Mouse (Mus musculus): Measurements from ENCODE around the gene Sdf2l1. TPM values are rescaled to one million over a fixed set of nuclear protein-coding genes. Genes with fewer than 3 reads are reported as not detected.

Sdf2l1 gene
- polyA plus RNA-seq, 1 experiment: 17.3 TPM

GRCm38 (mm10) chr16:17127292-17127691 is 4.9 kb downstream of the Sdf2l1 start:
- Histone ChIP-seq H3K27me3 (ENCODE audit: control insufficient read depth, insufficient read depth, insufficient read length) (no peaks in the 10 kb centered on the region), H3K4me2 (ENCODE audit: low read depth) (no peak overlapping the region), H3K36me3 (ENCODE audit: control insufficient read depth, insufficient read depth) (no peaks in the 10 kb centered on the region), H3ac (ENCODE audit: control insufficient read depth, insufficient read length) (no peak overlapping the region), H3K4me3 (no peak overlapping the region), H3K79me2 (ENCODE audit: control insufficient read depth, insufficient read depth) (no peaks in the 10 kb centered on the region)
- TF ChIP-seq TCF12 (IDR thresholded peaks at IDR 0.05; ENCODE audit: insufficient read depth, poor library complexity, severe bottlenecking): no peak
- no peak for TF ChIP-seq MYOG (IDR thresholded peaks at IDR 0.05; ENCODE audit: control insufficient read depth in 1 of 3, insufficient read depth in 1 of 3, insufficient read length in 2 of 3, low read depth in 2 of 3)
- TF ChIP-seq POLR2AphosphoS2 (IDR thresholded peaks at IDR 0.05; ENCODE audit: insufficient read length, low read depth): no peak
- no peak for TF ChIP-seq E2F4 (IDR thresholded peaks at IDR 0.05; ENCODE audit: insufficient read depth)
- no peak for TF ChIP-seq MAX (IDR thresholded peaks at IDR 0.05; ENCODE audit: low read depth)

DNA sequence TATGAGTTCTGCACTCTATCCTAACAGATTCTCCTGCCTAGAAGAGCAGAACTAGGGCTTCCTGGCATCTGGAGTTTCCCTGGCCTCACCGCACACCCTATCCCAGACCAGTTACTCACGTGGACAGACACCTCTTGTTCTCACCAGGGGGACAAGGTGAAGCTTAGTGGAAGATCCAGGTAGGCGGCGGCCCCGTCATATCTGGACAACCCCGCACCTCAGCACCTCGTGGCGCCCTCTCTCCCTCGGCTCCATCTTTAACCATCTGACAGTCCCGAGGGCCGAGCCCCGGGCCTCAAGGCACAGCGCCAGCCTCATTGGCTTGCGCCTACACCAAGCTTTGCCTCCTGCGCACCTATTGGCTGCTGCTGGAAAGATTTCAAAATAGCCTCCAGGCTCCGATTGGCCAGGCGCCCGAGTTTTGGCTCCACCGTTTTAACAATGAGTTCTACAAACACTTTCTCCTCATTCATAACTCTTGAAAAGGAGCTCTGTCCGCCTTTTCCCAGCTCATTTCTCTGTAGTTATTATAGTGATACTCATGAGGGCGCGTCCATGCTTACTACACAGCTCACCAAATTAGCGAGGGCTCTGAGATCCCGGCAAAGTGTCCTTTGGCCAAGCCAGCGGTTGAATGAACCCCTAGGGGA is 7.2 kb downstream of the Sdf2l1 start, which contains the start of gene 2610318N02Rik:
2610318N02Rik (minus strand) TSS at position 297 of the 650 bp plus-strand sequence.
- Histone ChIP-seq H3K4me2 (ENCODE audit: low read depth) (peak within 1 kb of the TSS; percentile 83), H3K36me3 (ENCODE audit: control insufficient read depth, insufficient read depth) (no peaks in the 10 kb centered on the region), H3ac (ENCODE audit: control insufficient read depth, insufficient read length) (no peak within 1 kb of the TSS), H3K4me3 (peak within 1 kb of the TSS; percentile 56), H3K79me2 (ENCODE audit: control insufficient read depth, insufficient read depth) (no peaks in the 10 kb centered on the region), H3K27me3 (ENCODE audit: control insufficient read depth, insufficient read depth, insufficient read length) (no peaks in the 10 kb centered on the region)
- TF ChIP-seq MYOD1 (IDR thresholded peaks at IDR 0.05; ENCODE audit: control insufficient read depth in 1 of 3, insufficient read length in 2 of 3, low read depth in 2 of 3): no peak
- no peak for TF ChIP-seq TCF12 (IDR thresholded peaks at IDR 0.05; ENCODE audit: insufficient read depth, poor library complexity, severe bottlenecking)
- TF ChIP-seq USF1 (IDR thresholded peaks at IDR 0.05; ENCODE audit: low read depth): no peak
- no peak for TF ChIP-seq SRF (IDR thresholded peaks at IDR 0.05; ENCODE audit: control insufficient read depth, insufficient read length, low read depth)
- peak; percentile 29 for TF ChIP-seq MAX (IDR thresholded peaks at IDR 0.05; ENCODE audit: low read depth)
- no peak for TF ChIP-seq MYOG (IDR thresholded peaks at IDR 0.05; ENCODE audit: control insufficient read depth in 1 of 3, insufficient read depth in 1 of 3, insufficient read length in 2 of 3, low read depth in 2 of 3)
- TF ChIP-seq POLR2A (IDR thresholded peaks at IDR 0.05; ENCODE audit: insufficient read length, low read depth): peak; percentile 78
- TF ChIP-seq E2F4 (IDR thresholded peaks at IDR 0.05; ENCODE audit: insufficient read depth): peak; percentile 42
- TF ChIP-seq TCF3 (IDR thresholded peaks at IDR 0.05; ENCODE audit: insufficient read length, low read depth): no peak
- TF ChIP-seq REST (IDR thresholded peaks at IDR 0.05; ENCODE audit: insufficient read depth, insufficient read length): no peak
- no peak for TF ChIP-seq CEBPB (IDR thresholded peaks at IDR 0.05; ENCODE audit: insufficient read depth, poor library complexity, severe bottlenecking)
- TF ChIP-seq POLR2AphosphoS2 (IDR thresholded peaks at IDR 0.05; ENCODE audit: insufficient read length, low read depth): peak; percentile 85

GRCm38 (mm10) chr16:17124119-17124870 is 7.9 kb downstream of the Sdf2l1 start:
- peak overlapping the region; percentile 83 for H3K4me2 ChIP-seq (ENCODE audit: low read depth)
- no peak overlapping the region for H3ac ChIP-seq (ENCODE audit: control insufficient read depth, insufficient read length)
- TF ChIP-seq USF1 (IDR thresholded peaks at IDR 0.05; ENCODE audit: low read depth): no peak
- TF ChIP-seq MAX (IDR thresholded peaks at IDR 0.05; ENCODE audit: low read depth): no peak
- TF ChIP-seq TCF3 (IDR thresholded peaks at IDR 0.05; ENCODE audit: insufficient read length, low read depth): no peak
- H3K4me3 ChIP-seq: peak overlapping the region; percentile 56
- no peaks in the 10 kb centered on the region for H3K27me3 ChIP-seq (ENCODE audit: control insufficient read depth, insufficient read depth, insufficient read length)
- H3K36me3 ChIP-seq (ENCODE audit: control insufficient read depth, insufficient read depth): no peaks in the 10 kb centered on the region
- no peaks in the 10 kb centered on the region for H3K79me2 ChIP-seq (ENCODE audit: control insufficient read depth, insufficient read depth)

DNA sequence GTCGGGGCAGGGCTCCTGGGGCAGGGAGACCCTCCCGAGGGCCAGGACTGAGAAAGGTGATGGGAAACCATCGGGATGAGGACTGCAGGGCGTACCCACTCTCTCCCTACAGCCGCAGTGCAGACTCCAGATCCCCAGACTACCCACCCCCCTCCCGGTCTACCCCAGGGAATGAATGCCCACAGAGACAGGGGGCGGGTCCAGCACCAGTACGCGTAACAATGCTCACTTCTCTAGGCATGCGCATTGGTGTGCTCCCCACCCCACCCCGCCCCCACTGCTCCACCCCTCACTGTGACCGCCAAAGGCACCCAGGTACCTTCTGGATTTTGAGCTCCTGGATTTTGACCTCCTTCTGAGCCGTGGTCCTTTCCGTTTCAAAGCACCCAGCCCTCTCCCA is 10.6 kb downstream of the Sdf2l1 start:
- Histone ChIP-seq H3K4me2 (ENCODE audit: low read depth) (no peak overlapping the region), H3K4me3 (no peak overlapping the region), H3K79me2 (ENCODE audit: control insufficient read depth, insufficient read depth) (no peaks in the 10 kb centered on the region), H3K36me3 (ENCODE audit: control insufficient read depth, insufficient read depth) (no peaks in the 10 kb centered on the region), H3K27me3 (ENCODE audit: control insufficient read depth, insufficient read depth, insufficient read length) (no peaks in the 10 kb centered on the region), H3ac (ENCODE audit: control insufficient read depth, insufficient read length) (no peak overlapping the region)
- TF ChIP-seq TCF12 (IDR thresholded peaks at IDR 0.05; ENCODE audit: insufficient read depth, poor library complexity, severe bottlenecking): no peak
- no peak for TF ChIP-seq MYOD1 (IDR thresholded peaks at IDR 0.05; ENCODE audit: control insufficient read depth in 1 of 3, insufficient read length in 2 of 3, low read depth in 2 of 3)
- TF ChIP-seq USF1 (IDR thresholded peaks at IDR 0.05; ENCODE audit: low read depth): no peak
- no peak for TF ChIP-seq CEBPB (IDR thresholded peaks at IDR 0.05; ENCODE audit: insufficient read depth, poor library complexity, severe bottlenecking)
- TF ChIP-seq POLR2A (IDR thresholded peaks at IDR 0.05; ENCODE audit: insufficient read length, low read depth): no peak
- no peak for TF ChIP-seq TCF3 (IDR thresholded peaks at IDR 0.05; ENCODE audit: insufficient read length, low read depth)
- no peak for TF ChIP-seq MYOG (IDR thresholded peaks at IDR 0.05; ENCODE audit: control insufficient read depth in 1 of 3, insufficient read depth in 1 of 3, insufficient read length in 2 of 3, low read depth in 2 of 3)
- no peak for TF ChIP-seq REST (IDR thresholded peaks at IDR 0.05; ENCODE audit: insufficient read depth, insufficient read length)

GRCm38 (mm10) chr16:17117309-17117799 is 14.8 kb downstream of the Sdf2l1 start:
- TF ChIP-seq E2F4 (IDR thresholded peaks at IDR 0.05; ENCODE audit: insufficient read depth): no peak
- Histone ChIP-seq H3ac (ENCODE audit: control insufficient read depth, insufficient read length) (no peak overlapping the region), H3K4me2 (ENCODE audit: low read depth) (no peak overlapping the region), H3K36me3 (ENCODE audit: control insufficient read depth, insufficient read depth) (no peaks in the 10 kb centered on the region), H3K27me3 (ENCODE audit: control insufficient read depth, insufficient read depth, insufficient read length) (no peaks in the 10 kb centered on the region), H3K79me2 (ENCODE audit: control insufficient read depth, insufficient read depth) (no peaks in the 10 kb centered on the region), H3K4me3 (no peak overlapping the region)
